ENCODE assay signal across 11 mouse cellular contexts in the genomic region with DNA sequence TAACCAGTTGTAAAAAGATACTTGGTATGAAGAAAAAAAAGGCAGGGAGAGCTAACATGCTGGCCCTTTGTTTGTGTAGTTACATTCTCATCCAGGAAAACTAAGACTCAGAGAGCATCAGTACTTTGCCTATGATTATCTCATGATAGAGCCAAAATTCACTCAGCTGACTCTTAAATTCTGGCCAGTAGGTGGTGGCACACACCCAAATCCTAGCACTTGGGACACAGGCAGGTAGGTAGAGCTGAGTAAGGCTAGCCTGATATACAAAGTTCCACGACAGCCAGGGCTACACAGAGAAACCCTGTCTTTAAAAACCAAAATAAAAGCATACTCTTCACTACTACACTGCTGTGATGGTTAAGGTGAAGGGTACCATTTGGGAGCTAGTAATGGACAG. TPM values are rescaled to one million over a fixed set of nuclear protein-coding genes. Genes with fewer than 3 reads are reported as not detected.
DNase-seq lines count a peak whose midpoint lies in the region; ATAC-seq and TF ChIP-seq lines count a peak whose summit lies in the region.
"Had no signal": no experiment of that assay in that cellular context is flagged by ENCODE, and none has a peak within 500 bp of the region (broad histone marks: within the 10 kb centered on the region; RNA-seq: fewer than 3 reads in every experiment).

No protein-coding gene starts in this region.

- peak; percentile 12 for TF ChIP-seq CTCF in left cerebral cortex, adult 2 months (IDR thresholded peaks at IDR 0.05)
- peak; percentile 26; the same call in 1 of the 2 replicates for TF ChIP-seq CTCF in lung, embryonic 14.5 days (IDR thresholded peaks at IDR 0.05; ENCODE audit: low read depth)

- intact Hi-C loops in left cerebral cortex, adult 2 months (cut with DNase I), result no loop called here
- intact Hi-C loops in left cerebral cortex, postnatal 36 days (cut with DNase I), result no loop called here

- H3K36me3 ChIP-seq in lung, embryonic 14.5 days (ENCODE audit: insufficient read depth), result peaks cover 90% of the 10 kb centered on the region

- peaks cover 2% of the 10 kb centered on the region; the same call in 1 of the 2 replicates for H3K4me1 ChIP-seq in lung, embryonic 14.5 days (ENCODE audit: insufficient read depth)

- no peak overlapping the region for H3K27ac ChIP-seq in left cerebral cortex, adult 2 months
- no peak overlapping the region for H3K27ac ChIP-seq in lung, embryonic 14.5 days (ENCODE audit: low read depth)

- DNase-seq in cerebellum, adult 11-12 months, result peak; percentile 53
- no peak for DNase-seq in left cerebral cortex, adult 2 months (ENCODE audit: extremely low spot score in 1 of 2, low spot score in 2 of 2)
- no peak for DNase-seq in left cerebral cortex, postnatal 36 days (ENCODE audit: low spot score in 2 of 2)
- DNase-seq in R1 (ENCODE audit: low read depth, low spot score), result peak; percentile 60
- no peak for DNase-seq in lung, embryonic 14.5 days
- no peak for DNase-seq in Muller cell, postnatal 12 days (ENCODE audit: inconsistent ontology term)
- no peak for DNase-seq in ovary, adult 18-20 months (ENCODE audit: low spot score)
- DNase-seq: thymus, postnatal 14 days had no signal

- WGBS in lung, embryonic 14.5 days, result 61% methylated on average over 1 of the region's 1 CpGs

- H3K9ac ChIP-seq in lung, embryonic 14.5 days, result no peak overlapping the region

- no peak overlapping the region for H3K4me2 ChIP-seq in lung, embryonic 14.5 days

- H3K27me3 ChIP-seq in lung, embryonic 14.5 days (ENCODE audit: insufficient read depth, low read length), result no peaks in the 10 kb centered on the region

- no peak overlapping the region for H3K4me3 ChIP-seq in left cerebral cortex, adult 2 months
- no peak overlapping the region for H3K4me3 ChIP-seq in lung, embryonic 14.5 days (ENCODE audit: low read depth, low read length)

- no peaks in the 10 kb centered on the region for H3K9me3 ChIP-seq in lung, embryonic 14.5 days (ENCODE audit: low read depth, low read length)

- no peak for ATAC-seq in cerebellum, adult (ENCODE audit: insufficient number of reproducible peaks, low FRiP score, low TSS enrichment)
- no peak for ATAC-seq in lung, embryonic 14.5 days (ENCODE audit: insufficient read depth)
- ATAC-seq: forebrain, embryonic 16.5 days had no signal

RNA-seq across cellular contexts. Expression of a gene that starts 6.6 kb away (rescaled TPM):
- total RNA-seq in left cerebral cortex, adult 2 months (2021), result 10 to 100 TPM; 16.3 to 18.2 TPM
- 10 to 100 TPM; 16.6 to 18.0 TPM for total RNA-seq in left cerebral cortex, postnatal 36 days (2021)
- polyA plus RNA-seq in lung, embryonic 14.5 days (2014; fragmentation: Nextera tagmentation; extraction: Ambion mirVana), result 54.4 and 65.1 TPM in 2 replicates

RNA-seq across cellular contexts. Expression of a gene that starts 30.8 kb away (rescaled TPM):
- 100 to 1,000 TPM in 1 of 2 experiments, 10 to 100 TPM in 1; 93.1 to 112 TPM for total RNA-seq in left cerebral cortex, adult 2 months (2021)
- 10 to 100 TPM; 87.3 to 95.7 TPM for total RNA-seq in left cerebral cortex, postnatal 36 days (2021)
- polyA plus RNA-seq in lung, embryonic 14.5 days (2014; fragmentation: Nextera tagmentation; extraction: Ambion mirVana), result 62.8 and 69.6 TPM in 2 replicates

RNA-seq across cellular contexts. Expression of a gene that starts 48.5 kb away (rescaled TPM):
- 10 to 100 TPM; 22.0 to 25.5 TPM for total RNA-seq in left cerebral cortex, adult 2 months (2021)
- 10 to 100 TPM; 17.6 to 23.7 TPM for total RNA-seq in left cerebral cortex, postnatal 36 days (2021)
- polyA plus RNA-seq in lung, embryonic 14.5 days (2014; fragmentation: Nextera tagmentation; extraction: Ambion mirVana), result 20.5 and 25.3 TPM in 2 replicates

RNA-seq across cellular contexts. Expression of a gene that starts 48.6 kb away (rescaled TPM):
- total RNA-seq in left cerebral cortex, adult 2 months (2021), result 10 to 100 TPM; 53.4 to 61.0 TPM
- 10 to 100 TPM; 47.1 to 55.2 TPM for total RNA-seq in left cerebral cortex, postnatal 36 days (2021)
- polyA plus RNA-seq in lung, embryonic 14.5 days (2014; fragmentation: Nextera tagmentation; extraction: Ambion mirVana), result 95.8 and 101 TPM in 2 replicates

RNA-seq across cellular contexts. Expression of a gene that starts 51.9 kb away (rescaled TPM):
- total RNA-seq in left cerebral cortex, adult 2 months (2021), result 100 to 1,000 TPM; 561 to 597 TPM
- total RNA-seq in left cerebral cortex, postnatal 36 days (2021), result 100 to 1,000 TPM; 587 to 665 TPM
- 1.3 and 1.4 TPM in 2 replicates for polyA plus RNA-seq in lung, embryonic 14.5 days (2014; fragmentation: Nextera tagmentation; extraction: Ambion mirVana)
- total RNA-seq: megakaryocyte-erythroid progenitor cell, adult 5-6 weeks had no signal

Comparison
In these comparisons a context has a peak if more than half of its experiments do, and no peak if none do; other contexts are left out.
1. DNase-seq: peak in cerebellum, adult 11-12 months (single experiment) and R1 (single experiment); none in left cerebral cortex, adult 2 months (0 of 2), left cerebral cortex, postnatal 36 days (0 of 2), lung, embryonic 14.5 days (single experiment), Muller cell, postnatal 12 days (single experiment) and ovary, adult 18-20 months (single experiment).